Mouse (Mus musculus): ENCODE results near the gene Grin2b. TPM values are rescaled to one million over a fixed set of nuclear protein-coding genes. Genes with fewer than 3 reads are reported as not detected.

Grin2b gene
- polyA plus RNA-seq, 1 experiment from 2014 or later = 1.2 TPM

- DNase-seq (ENCODE audit: low spot score, missing footprints) (no peak), ATAC-seq (ENCODE audit: low FRiP score) (no peak)
- Histone ChIP-seq H3K4me3 (ENCODE audit: low read depth, low read length) (no peak overlapping the region), H3K36me3 (ENCODE audit: control insufficient read depth, insufficient read depth, low read length) (no peaks in the 10 kb centered on the region), H3K27ac (ENCODE audit: low read depth, low read length) (no peak overlapping the region), H3K4me1 (ENCODE audit: control insufficient read depth, insufficient read depth, low read length) (no peaks in the 10 kb centered on the region), H3K27me3 (ENCODE audit: control insufficient read depth, insufficient read depth, low read length) (no peaks in the 10 kb centered on the region), H3K9me3 (ENCODE audit: control insufficient read depth, low read length) (no peaks in the 10 kb centered on the region), H3K4me2 (no peak overlapping the region), H3K9ac (ENCODE audit: low read length) (no peak overlapping the region)
- WGBS = 95% methylated on average over 10 of the region's 10 CpGs
Observed at GRCm38 (mm10) chr6:135959629-135960028, 213.7 kb downstream of the Grin2b start.

DNA sequence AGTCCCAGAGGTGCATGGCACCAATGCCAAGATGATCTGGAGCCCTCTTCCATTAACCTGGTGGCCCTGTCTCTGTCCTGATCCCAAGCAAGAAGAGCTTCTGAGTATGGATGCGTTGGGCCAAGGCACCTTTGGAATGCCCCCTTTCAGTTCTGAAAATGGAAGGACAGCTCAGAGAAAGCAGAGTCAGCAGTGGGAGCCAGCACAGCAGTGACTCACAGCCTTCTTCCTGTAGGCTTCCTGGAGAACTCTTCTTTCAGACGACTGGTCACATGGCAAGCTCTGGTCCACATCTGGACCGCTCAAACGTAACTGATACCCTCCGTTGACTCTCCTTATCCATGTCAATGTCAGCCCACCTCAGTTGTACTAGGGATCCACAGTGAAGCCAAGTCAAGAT lies 221.6 kb downstream of the Grin2b start:
- Histone ChIP-seq H3K27ac (ENCODE audit: low read depth, low read length) (no peak overlapping the region), H3K36me3 (ENCODE audit: control insufficient read depth, insufficient read depth, low read length) (no peaks in the 10 kb centered on the region), H3K4me3 (ENCODE audit: low read depth, low read length) (no peak overlapping the region), H3K4me2 (no peak overlapping the region), H3K27me3 (ENCODE audit: control insufficient read depth, insufficient read depth, low read length) (no peaks in the 10 kb centered on the region), H3K9me3 (ENCODE audit: control insufficient read depth, low read length) (no peaks in the 10 kb centered on the region), H3K4me1 (ENCODE audit: control insufficient read depth, insufficient read depth, low read length) (no peaks in the 10 kb centered on the region), H3K9ac (ENCODE audit: low read length) (no peak overlapping the region)
- 87% methylated on average over 5 of the region's 5 CpGs for WGBS
- ATAC-seq (ENCODE audit: low FRiP score) (no peak), DNase-seq (ENCODE audit: low spot score, missing footprints) (no peak)

- Histone ChIP-seq H3K9ac (ENCODE audit: low read length) (no peak overlapping the region), H3K4me3 (ENCODE audit: low read depth, low read length) (no peak overlapping the region), H3K4me2 (no peak overlapping the region), H3K27me3 (ENCODE audit: control insufficient read depth, insufficient read depth, low read length) (no peaks in the 10 kb centered on the region), H3K36me3 (ENCODE audit: control insufficient read depth, insufficient read depth, low read length) (no peaks in the 10 kb centered on the region), H3K9me3 (ENCODE audit: control insufficient read depth, low read length) (no peaks in the 10 kb centered on the region), H3K4me1 (ENCODE audit: control insufficient read depth, insufficient read depth, low read length) (no peaks in the 10 kb centered on the region), H3K27ac (ENCODE audit: low read depth, low read length) (no peak overlapping the region)
- no peak for ATAC-seq (ENCODE audit: low FRiP score)
- DNase-seq (ENCODE audit: low spot score, missing footprints) = no peak
- 92% methylated on average over 5 of the region's 5 CpGs for WGBS
Observed at GRCm38 (mm10) chr6:135945511-135945910, 227.8 kb downstream of the Grin2b start.

DNA sequence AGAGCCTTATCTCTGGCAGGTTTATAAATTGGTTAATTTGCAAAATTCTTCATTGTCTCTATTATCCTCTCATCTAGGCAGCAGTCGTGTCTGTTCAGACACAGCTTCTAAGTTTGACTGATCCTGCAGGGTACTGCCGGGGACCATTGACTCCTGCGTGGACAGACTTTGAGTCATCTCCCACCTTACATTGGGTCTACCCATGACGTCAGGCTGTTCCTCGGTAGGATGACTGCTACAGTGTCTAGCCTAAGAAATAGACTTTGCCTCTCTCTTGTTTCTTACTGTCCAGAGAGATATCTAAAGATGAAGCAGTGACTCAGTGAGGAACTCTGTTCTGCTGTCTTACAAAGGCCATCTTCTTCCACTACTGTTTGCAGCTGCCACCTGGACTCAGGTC lies 229.0 kb downstream of the Grin2b start:
- H3K9me3 ChIP-seq (ENCODE audit: control insufficient read depth, low read length) = no peaks in the 10 kb centered on the region
- DNase-seq (ENCODE audit: low spot score, missing footprints) = no peak
- no peaks in the 10 kb centered on the region for H3K4me1 ChIP-seq (ENCODE audit: control insufficient read depth, insufficient read depth, low read length)
- ATAC-seq (ENCODE audit: low FRiP score) = no peak
- H3K36me3 ChIP-seq (ENCODE audit: control insufficient read depth, insufficient read depth, low read length) = no peaks in the 10 kb centered on the region
- no peak overlapping the region for H3K4me2 ChIP-seq
- WGBS = 92% methylated on average over 5 of the region's 5 CpGs
- H3K27me3 ChIP-seq (ENCODE audit: control insufficient read depth, insufficient read depth, low read length) = no peaks in the 10 kb centered on the region
- no peak overlapping the region for H3K27ac ChIP-seq (ENCODE audit: low read depth, low read length)
- no peak overlapping the region for H3K4me3 ChIP-seq (ENCODE audit: low read depth, low read length)
- no peak overlapping the region for H3K9ac ChIP-seq (ENCODE audit: low read length)

DNA sequence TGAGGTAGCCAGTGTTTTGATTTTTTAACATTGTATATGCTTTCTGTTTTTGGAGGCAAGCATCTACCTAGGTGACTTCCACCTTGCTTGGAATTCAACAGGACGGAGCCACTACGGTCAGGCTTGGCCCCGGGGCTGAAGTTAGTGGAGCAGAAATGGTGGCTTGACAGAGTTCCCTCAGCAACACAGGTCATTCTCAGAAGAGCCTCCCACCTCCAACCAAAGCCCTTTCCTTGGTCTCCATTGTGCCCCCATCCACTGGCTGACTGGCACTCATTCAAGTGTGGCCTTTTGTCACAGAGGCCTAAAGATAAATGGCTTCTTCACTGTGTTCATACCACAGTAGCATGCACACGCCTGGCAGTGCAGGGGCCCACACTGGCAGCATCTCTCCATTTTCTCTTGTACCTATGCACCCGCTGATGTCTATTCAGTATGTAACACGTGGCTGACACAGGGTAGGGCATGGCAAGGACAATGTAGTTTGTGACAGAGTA lies 230.1 kb downstream of the Grin2b start:
- no peaks in the 10 kb centered on the region for H3K27me3 ChIP-seq (ENCODE audit: control insufficient read depth, insufficient read depth, low read length)
- H3K27ac ChIP-seq (ENCODE audit: low read depth, low read length) = no peak overlapping the region
- H3K9ac ChIP-seq (ENCODE audit: low read length) = no peak overlapping the region
- H3K4me1 ChIP-seq (ENCODE audit: control insufficient read depth, insufficient read depth, low read length) = no peaks in the 10 kb centered on the region
- no peak overlapping the region for H3K4me2 ChIP-seq
- ATAC-seq (ENCODE audit: low FRiP score) (no peak), DNase-seq (ENCODE audit: low spot score, missing footprints) (no peak)
- no peak overlapping the region for H3K4me3 ChIP-seq (ENCODE audit: low read depth, low read length)
- WGBS = 79% methylated on average over 6 of the region's 6 CpGs
- H3K36me3 ChIP-seq (ENCODE audit: control insufficient read depth, insufficient read depth, low read length) = no peaks in the 10 kb centered on the region
- no peaks in the 10 kb centered on the region for H3K9me3 ChIP-seq (ENCODE audit: control insufficient read depth, low read length)

- no peak overlapping the region for H3K4me2 ChIP-seq
- H3K9ac ChIP-seq (ENCODE audit: low read length) = no peak overlapping the region
- no peak overlapping the region for H3K4me3 ChIP-seq (ENCODE audit: low read depth, low read length)
- 84% methylated on average over 3 of the region's 3 CpGs for WGBS
- DNase-seq (ENCODE audit: low spot score, missing footprints) (no peak), ATAC-seq (ENCODE audit: low FRiP score) (no peak)
- H3K27me3 ChIP-seq (ENCODE audit: control insufficient read depth, insufficient read depth, low read length) = no peaks in the 10 kb centered on the region
- H3K36me3 ChIP-seq (ENCODE audit: control insufficient read depth, insufficient read depth, low read length) = no peaks in the 10 kb centered on the region
- no peak overlapping the region for H3K27ac ChIP-seq (ENCODE audit: low read depth, low read length)
- no peaks in the 10 kb centered on the region for H3K9me3 ChIP-seq (ENCODE audit: control insufficient read depth, low read length)
- no peaks in the 10 kb centered on the region for H3K4me1 ChIP-seq (ENCODE audit: control insufficient read depth, insufficient read depth, low read length)
Observed at GRCm38 (mm10) chr6:135932924-135933323, 240.4 kb downstream of the Grin2b start.

DNA sequence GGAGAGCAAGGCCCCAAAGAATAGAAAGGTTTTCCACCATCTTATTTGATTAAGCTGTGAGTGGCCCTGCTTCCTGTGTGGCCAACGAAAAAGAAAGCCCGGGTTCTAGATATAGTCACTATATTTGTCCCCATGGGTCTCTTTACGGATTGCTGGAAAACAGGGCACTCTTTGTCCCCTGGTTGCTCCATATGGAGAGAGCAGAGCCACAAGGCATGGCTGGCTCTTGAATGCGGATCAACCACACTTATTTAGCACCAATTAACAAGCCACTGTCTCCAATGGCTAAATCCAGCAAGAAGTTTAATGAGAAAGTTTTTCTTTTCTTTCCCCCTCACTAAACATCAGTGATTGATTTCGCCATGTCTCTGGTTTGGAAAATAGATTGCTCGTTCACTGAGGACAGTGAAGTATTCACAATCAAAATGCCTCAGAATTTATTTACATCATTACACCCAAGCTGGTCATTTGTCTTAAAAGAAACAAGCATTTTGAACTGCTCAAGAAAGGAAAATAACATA lies 240.9 kb downstream of the Grin2b start:
- H3K4me1 ChIP-seq (ENCODE audit: control insufficient read depth, insufficient read depth, low read length) = no peaks in the 10 kb centered on the region
- DNase-seq (ENCODE audit: low spot score, missing footprints) (no peak), ATAC-seq (ENCODE audit: low FRiP score) (no peak)

GRCm38 (mm10) chr6:135917676-135918075 lies 255.6 kb downstream of the Grin2b start:
- no peaks in the 10 kb centered on the region for H3K9me3 ChIP-seq (ENCODE audit: control insufficient read depth, low read length)
- no peak overlapping the region for H3K27ac ChIP-seq (ENCODE audit: low read depth, low read length)
- H3K36me3 ChIP-seq (ENCODE audit: control insufficient read depth, insufficient read depth, low read length) = no peaks in the 10 kb centered on the region
- DNase-seq (ENCODE audit: low spot score, missing footprints) = no peak
- H3K4me2 ChIP-seq = no peak overlapping the region
- no peak overlapping the region for H3K4me3 ChIP-seq (ENCODE audit: low read depth, low read length)
- ATAC-seq (ENCODE audit: low FRiP score) = no peak
- H3K27me3 ChIP-seq (ENCODE audit: control insufficient read depth, insufficient read depth, low read length) = no peaks in the 10 kb centered on the region
- no peaks in the 10 kb centered on the region for H3K4me1 ChIP-seq (ENCODE audit: control insufficient read depth, insufficient read depth, low read length)
- no peak overlapping the region for H3K9ac ChIP-seq (ENCODE audit: low read length)

More for the DNA sequence above, 240.9 kb downstream of the Grin2b start:
- no peaks in the 10 kb centered on the region for H3K9me3 ChIP-seq (ENCODE audit: control insufficient read depth, low read length)
- H3K4me2 ChIP-seq = no peak overlapping the region
- H3K4me3 ChIP-seq (ENCODE audit: low read depth, low read length) = no peak overlapping the region
- H3K36me3 ChIP-seq (ENCODE audit: control insufficient read depth, insufficient read depth, low read length) = no peaks in the 10 kb centered on the region
- H3K9ac ChIP-seq (ENCODE audit: low read length) = no peak overlapping the region
- H3K27ac ChIP-seq (ENCODE audit: low read depth, low read length) = no peak overlapping the region
- 87% methylated on average over 6 of the region's 6 CpGs for WGBS
- H3K27me3 ChIP-seq (ENCODE audit: control insufficient read depth, insufficient read depth, low read length) = no peaks in the 10 kb centered on the region

DNA sequence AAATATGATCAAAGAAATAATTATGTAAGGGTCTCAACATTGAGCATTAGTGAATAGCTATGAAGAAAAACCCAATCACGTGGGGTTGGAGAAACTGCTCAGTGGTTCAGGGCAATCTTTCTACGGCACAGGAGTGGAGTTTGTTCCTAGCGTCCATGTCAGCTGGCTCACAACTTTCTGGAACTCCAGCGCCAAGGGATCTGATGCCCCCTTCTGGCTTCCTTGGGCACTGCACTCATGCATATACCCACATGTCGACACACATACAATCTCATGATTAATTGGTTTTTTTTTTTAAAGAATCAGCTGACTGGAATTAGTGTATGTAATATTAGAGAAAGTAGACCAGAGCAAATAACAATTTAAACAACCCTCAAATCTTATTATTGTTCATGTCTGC lies 258.7 kb downstream of the Grin2b start:
- Histone ChIP-seq H3K4me2 (no peak overlapping the region), H3K9me3 (ENCODE audit: control insufficient read depth, low read length) (no peaks in the 10 kb centered on the region), H3K4me1 (ENCODE audit: control insufficient read depth, insufficient read depth, low read length) (no peaks in the 10 kb centered on the region), H3K4me3 (ENCODE audit: low read depth, low read length) (no peak overlapping the region), H3K9ac (ENCODE audit: low read length) (no peak overlapping the region), H3K27me3 (ENCODE audit: control insufficient read depth, insufficient read depth, low read length) (no peaks in the 10 kb centered on the region), H3K27ac (ENCODE audit: low read depth, low read length) (no peak overlapping the region), H3K36me3 (ENCODE audit: control insufficient read depth, insufficient read depth, low read length) (no peaks in the 10 kb centered on the region)
- WGBS = 90% methylated on average over 5 of the region's 5 CpGs
- DNase-seq (ENCODE audit: low spot score, missing footprints) (no peak), ATAC-seq (ENCODE audit: low FRiP score) (no peak)

All from midbrain, embryonic 11.5 days (tissue).